Mouse (Mus musculus) hindbrain, embryonic 13.5 days (tissue): Measurements from ENCODE around the gene Pdk2. TPM values are rescaled to one million over a fixed set of nuclear protein-coding genes. Genes with fewer than 3 reads are reported as not detected.

Experiments used
- ATAC-seq: fragments of 200-750 bp; cut with Nextera tagmentation; 2 replicates; pipeline ENCODE4 v1.8.0; 2017; ENCODE audit warnings: moderate TSS enrichment; ENCODE audit not compliant: low FRiP score
- H3K27ac ChIP-seq: fragments of 300-500 bp; sonication (generic); 2 replicates; pipeline ENCODE4 v1.5.1; 2015; ENCODE audit warnings: inconsistent platforms, mild to moderate bottlenecking, moderate library complexity
- H3K27me3 ChIP-seq: fragments of 300-500 bp; sonication (generic); 2 replicates; pipeline ENCODE4 v1.6.1; 2015; ENCODE audit warnings: mild to moderate bottlenecking, inconsistent platforms
- H3K36me3 ChIP-seq: fragments of 300-500 bp; sonication (generic); 2 replicates; pipeline ENCODE4 v1.6.1; 2015; ENCODE audit warnings: mild to moderate bottlenecking, inconsistent platforms
- H3K4me1 ChIP-seq: fragments of 300-500 bp; sonication (generic); replicated peaks from 2 replicates; pipeline ENCODE4 v1.6.1; 2015; ENCODE audit warnings: inconsistent platforms
- H3K4me2 ChIP-seq: fragments of 300-500 bp; sonication (generic); 2 replicates; pipeline ENCODE4 v1.6.1; 2015; ENCODE audit warnings: inconsistent platforms, mild to moderate bottlenecking, moderate library complexity
- H3K4me3 ChIP-seq: fragments of 300-500 bp; sonication (generic); 2 replicates; pipeline ENCODE4 v1.5.1; 2015; ENCODE audit warnings: mild to moderate bottlenecking, inconsistent platforms
- H3K9ac ChIP-seq: fragments of 300-500 bp; sonication (generic); 2 replicates; pipeline ENCODE4 v1.6.1; 2015; ENCODE audit warnings: mild to moderate bottlenecking, inconsistent platforms
- H3K9me3 ChIP-seq: fragments of 300-500 bp; sonication (generic); 2 replicates; pipeline ENCODE4 v1.6.1; 2016; ENCODE audit warnings: inconsistent platforms
- WGBS: fragments of 180-500 bp; shearing (Covaris S2); methylation state at CpG from one replicate; pipeline ENCODE4 v1.1.7; 2015; 5-methylcytosine and 5-hydroxymethylcytosine counted together
- polyA plus RNA-seq: library from polyadenylated mRNA; unstranded; fragments of >200 nt; fragmentation: Nextera tagmentation; extraction: Ambion mirVana; gene quantifications from 2 replicates; pipeline ENCODE4 v1.2.1, GENCODE M21; 2015

Pdk2 gene
- polyA plus RNA-seq, 1 experiment from 2014 or later: 24.2 TPM

DNA sequence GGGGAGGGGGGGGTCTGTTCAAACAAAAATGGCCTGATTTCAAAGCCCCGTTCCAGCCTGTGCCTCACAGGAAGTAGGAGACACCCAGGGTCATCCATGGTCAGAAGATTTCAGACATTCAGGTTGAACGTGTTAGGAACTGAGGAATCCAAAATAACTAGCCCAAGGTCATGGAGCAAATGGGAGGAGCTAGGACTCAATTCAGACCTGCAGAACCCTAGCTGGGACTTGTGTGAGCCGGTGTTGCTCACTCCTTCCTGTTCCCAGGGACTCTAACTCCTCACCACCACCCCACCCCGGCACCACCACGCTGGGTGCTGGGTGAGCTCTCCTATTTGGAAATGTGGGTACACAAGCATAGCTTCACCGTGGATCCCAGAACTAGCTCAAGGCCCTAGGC lies 53.8 kb downstream of the Pdk2 start:
- no peaks in the 10 kb centered on the region for H3K36me3 ChIP-seq
- H3K4me1 ChIP-seq: peaks cover 38% of the 10 kb centered on the region
- 48% methylated on average over 6 of the region's 6 CpGs for WGBS
- no peak for ATAC-seq
- H3K4me3 ChIP-seq: no peak overlapping the region
- no peaks in the 10 kb centered on the region for H3K9me3 ChIP-seq
- H3K27me3 ChIP-seq: no peaks in the 10 kb centered on the region
- H3K4me2 ChIP-seq: no peak overlapping the region
- H3K9ac ChIP-seq: no peak overlapping the region
- H3K27ac ChIP-seq: no peak overlapping the region

DNA sequence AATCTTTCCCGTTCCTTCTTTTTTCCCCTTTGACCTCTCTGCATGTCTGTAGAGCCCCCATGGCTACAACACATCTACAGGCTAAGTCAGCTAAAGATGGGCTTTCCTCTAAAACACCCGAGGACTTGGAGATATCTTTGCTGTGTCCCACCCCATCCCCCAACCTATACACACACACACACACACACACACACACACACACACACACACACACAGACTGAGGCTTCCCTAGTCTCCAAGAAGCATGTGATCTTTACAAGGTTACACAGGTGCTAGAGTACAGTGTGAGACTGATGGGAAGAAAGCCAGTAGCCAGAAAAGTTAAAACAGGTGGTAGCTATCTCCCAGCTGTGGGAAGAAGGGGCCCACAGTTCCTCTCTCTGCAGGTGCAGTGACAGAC lies 54.7 kb downstream of the Pdk2 start:
- H3K4me2 ChIP-seq: no peak overlapping the region

DNA sequence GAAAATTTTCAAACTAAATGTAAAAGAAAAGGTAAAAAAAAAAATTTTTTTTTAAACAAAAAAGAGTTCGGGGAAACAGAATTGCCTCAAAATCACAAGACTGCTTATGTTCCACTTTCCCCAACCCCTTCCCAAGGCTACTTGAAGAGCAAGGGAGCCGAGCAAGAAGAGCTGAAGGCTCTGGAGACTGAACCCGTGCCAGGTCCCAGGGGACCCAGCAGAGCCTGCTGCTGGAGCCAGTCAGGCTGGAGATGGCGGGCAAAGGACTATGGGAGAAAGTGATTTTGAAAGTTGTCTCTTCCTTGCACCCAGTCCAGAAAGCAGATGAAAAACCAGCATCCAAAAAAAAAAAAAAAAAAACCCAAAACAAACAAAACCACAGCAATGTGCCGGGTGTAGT lies 55.3 kb downstream of the Pdk2 start:
- WGBS: 78% methylated on average over 5 of the region's 5 CpGs
- Histone ChIP-seq H3K27ac (no peak overlapping the region), H3K9me3 (no peaks in the 10 kb centered on the region), H3K4me3 (no peak overlapping the region), H3K9ac (no peak overlapping the region), H3K4me2 (no peak overlapping the region), H3K4me1 (peaks cover 33% of the 10 kb centered on the region), H3K27me3 (no peaks in the 10 kb centered on the region), H3K36me3 (no peaks in the 10 kb centered on the region)
- ATAC-seq: no peak

More for the DNA sequence above, 54.7 kb downstream of the Pdk2 start:
- no peaks in the 10 kb centered on the region for H3K36me3 ChIP-seq
- H3K9ac ChIP-seq: no peak overlapping the region
- H3K27me3 ChIP-seq: no peaks in the 10 kb centered on the region
- H3K4me3 ChIP-seq: no peak overlapping the region
- H3K27ac ChIP-seq: no peak overlapping the region
- peaks cover 33% of the 10 kb centered on the region for H3K4me1 ChIP-seq
- H3K9me3 ChIP-seq: no peaks in the 10 kb centered on the region
- 58% methylated on average over 2 of the region's 2 CpGs for WGBS
- no peak for ATAC-seq

DNA sequence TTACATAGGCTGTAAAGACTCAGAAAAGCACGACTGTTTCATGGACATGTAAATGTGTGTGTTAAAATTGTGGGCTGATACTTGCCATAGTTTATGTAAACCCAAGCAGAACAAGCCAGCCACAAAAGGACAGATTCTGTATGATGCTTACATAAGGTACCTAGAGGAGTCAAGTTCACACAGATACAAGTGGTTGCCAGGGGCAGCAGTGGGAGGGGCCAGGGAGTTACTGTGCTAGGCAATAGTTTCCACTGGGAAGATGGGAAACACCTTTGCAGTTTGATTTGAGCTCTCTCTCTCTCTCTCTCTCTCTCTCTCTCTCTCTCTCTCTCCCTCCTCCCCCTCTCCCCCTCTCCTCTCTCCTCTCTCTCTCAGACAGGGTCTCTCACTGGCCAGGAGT lies 56.0 kb downstream of the Pdk2 start:
- Histone ChIP-seq H3K27ac (no peak overlapping the region), H3K4me3 (no peak overlapping the region), H3K36me3 (no peaks in the 10 kb centered on the region), H3K9ac (no peak overlapping the region), H3K9me3 (no peaks in the 10 kb centered on the region), H3K4me2 (no peak overlapping the region), H3K4me1 (peaks cover 28% of the 10 kb centered on the region), H3K27me3 (no peaks in the 10 kb centered on the region)
- no peak for ATAC-seq
- 47% methylated on average over 1 of the region's 1 CpGs for WGBS

DNA sequence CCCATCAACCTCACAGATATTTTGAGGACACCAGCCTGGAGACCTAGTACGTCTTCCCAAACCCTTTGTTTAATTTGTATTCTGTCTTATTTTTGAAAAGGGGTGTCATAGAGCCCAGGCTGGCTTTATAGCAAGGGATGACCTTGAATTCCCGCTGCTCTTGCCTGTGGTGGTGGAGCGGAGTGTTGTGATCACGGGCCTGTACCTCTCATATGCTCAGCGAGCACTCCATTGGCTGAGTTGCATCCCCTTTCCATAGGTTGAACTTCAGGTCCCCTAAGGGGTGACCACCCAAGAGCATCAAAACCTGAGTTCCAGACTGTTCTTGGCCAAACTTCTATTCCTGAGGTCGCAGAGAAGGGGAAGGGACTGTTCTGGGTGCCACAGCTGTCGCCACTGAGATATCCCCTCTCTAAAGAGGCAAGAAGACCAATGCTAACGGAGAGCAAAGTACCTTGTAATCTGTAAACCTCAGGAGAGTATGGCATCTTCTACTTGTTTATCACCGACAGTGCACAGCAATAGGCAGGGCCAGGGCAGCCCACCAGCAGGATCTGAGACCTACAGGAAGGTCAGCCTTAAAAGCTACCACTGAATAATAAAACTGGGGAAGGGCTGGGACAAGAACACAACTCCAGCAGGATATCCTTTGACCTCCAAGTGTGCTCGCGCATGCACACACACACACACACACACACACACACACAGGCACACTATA lies 61.5 kb downstream of the Pdk2 start:
- Histone ChIP-seq H3K4me1 (peaks cover 19% of the 10 kb centered on the region), H3K27me3 (no peaks in the 10 kb centered on the region), H3K27ac (peak overlapping the region; percentile 95), H3K9me3 (no peaks in the 10 kb centered on the region), H3K9ac (peak overlapping the region; percentile 67), H3K4me3 (peak overlapping the region; percentile 25), H3K4me2 (peak overlapping the region; percentile 47), H3K36me3 (no peaks in the 10 kb centered on the region)
- ATAC-seq: peak; percentile 19; the same call in 1 of the 2 replicates
- 77% methylated on average over 11 of the region's 11 CpGs for WGBS

DNA sequence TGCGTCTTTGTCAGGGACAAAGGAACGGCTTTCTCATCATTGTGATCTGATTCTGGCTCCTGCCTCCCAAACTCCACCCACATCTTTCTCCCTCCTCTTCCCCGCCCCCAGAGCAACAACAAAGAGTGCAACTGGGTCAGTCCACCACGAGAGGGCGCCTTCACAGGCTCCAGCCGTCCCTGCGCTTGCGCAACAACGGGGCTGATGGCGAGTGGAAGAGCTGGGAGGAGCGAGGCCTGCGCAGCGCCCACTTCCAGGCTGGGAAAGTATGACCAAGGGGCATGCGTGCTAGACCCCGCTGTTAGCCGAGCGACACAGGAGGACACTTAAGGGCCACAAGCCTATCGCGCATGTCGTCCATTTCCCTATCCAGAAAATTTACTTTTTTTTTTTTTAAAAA lies 62.2 kb downstream of the Pdk2 start:
- peak overlapping the region; percentile 67 for H3K9ac ChIP-seq
- H3K9me3 ChIP-seq: no peaks in the 10 kb centered on the region
- 1% methylated on average over 20 of the region's 20 CpGs for WGBS
- H3K36me3 ChIP-seq: no peaks in the 10 kb centered on the region
- no peaks in the 10 kb centered on the region for H3K27me3 ChIP-seq
- peak overlapping the region; percentile 25 for H3K4me3 ChIP-seq
- peaks cover 19% of the 10 kb centered on the region for H3K4me1 ChIP-seq
- peak; percentile 95 for ATAC-seq
- H3K27ac ChIP-seq: peak overlapping the region; percentile 95
- H3K4me2 ChIP-seq: peak overlapping the region; percentile 47

DNA sequence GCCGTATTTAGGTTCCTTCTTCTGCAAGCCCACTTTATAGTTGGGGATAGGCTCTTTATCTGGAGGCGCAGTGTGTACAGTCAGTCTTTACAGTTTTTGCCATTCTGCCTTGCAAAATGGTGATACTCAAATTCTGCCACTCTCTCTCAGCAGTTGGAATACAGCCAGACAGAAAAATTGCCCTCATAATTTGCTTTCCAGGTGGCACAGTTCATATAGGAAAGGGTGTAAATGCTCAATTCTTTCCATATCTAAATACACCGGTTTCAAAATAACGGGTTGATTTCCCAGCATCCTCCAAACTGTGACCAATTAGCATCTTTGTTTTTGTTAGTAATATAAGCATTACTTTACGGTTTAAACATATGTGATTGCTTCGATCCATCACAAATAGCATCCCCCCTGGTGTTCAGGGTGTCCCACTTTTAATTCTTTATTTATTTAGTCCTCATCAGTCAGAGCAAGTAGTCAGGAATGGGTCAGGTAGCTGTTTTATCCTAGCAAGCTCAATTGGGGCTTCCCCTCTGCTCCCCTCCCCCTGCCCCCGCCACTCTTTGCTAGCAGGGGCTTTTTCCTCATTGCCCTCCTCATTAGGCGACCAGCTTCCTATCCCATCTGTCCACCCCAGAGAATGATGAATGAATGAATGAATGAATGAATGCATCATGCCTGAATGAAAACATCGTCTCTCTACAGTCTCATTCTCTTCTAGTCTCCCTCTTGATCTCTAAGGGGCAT lies 62.8 kb downstream of the Pdk2 start:
- peak; percentile 76; the same call in 1 of the 2 replicates for ATAC-seq
- Histone ChIP-seq H3K27ac (peak overlapping the region; percentile 95), H3K4me2 (peak overlapping the region; percentile 47), H3K9me3 (no peaks in the 10 kb centered on the region), H3K4me3 (0 out of 2 replicates have a peak overlapping the region, but pooled peaks have one; percentile 18), H3K36me3 (no peaks in the 10 kb centered on the region), H3K4me1 (peaks cover 20% of the 10 kb centered on the region), H3K9ac (peak overlapping the region; percentile 67), H3K27me3 (no peaks in the 10 kb centered on the region)
- 36% methylated on average over 9 of the region's 9 CpGs for WGBS

Other genes starting within 250 kb of the Pdk2 start
- gene Col1a1, start 105.1 kb downstream of the Pdk2 start, polyA plus RNA-seq: 128 and 217 TPM in 2 replicates
- not detected in 2 replicates for gene Hils1, start 73.8 kb downstream of the Pdk2 start, polyA plus RNA-seq
- gene Sgca, start 65.0 kb downstream of the Pdk2 start, polyA plus RNA-seq: 0.23 and 0.52 TPM in 2 replicates
- 16.9 and 17.3 TPM in 2 replicates for gene Ppp1r9b, start 50.3 kb downstream of the Pdk2 start, polyA plus RNA-seq
- 132 and 142 TPM in 2 replicates for gene Samd14, start 31.5 kb downstream of the Pdk2 start, polyA plus RNA-seq
- gene Itga3, start 35.4 kb upstream of the Pdk2 start, polyA plus RNA-seq: 10.3 and 11.4 TPM in 2 replicates
- gene Dlx3, start 78.8 kb upstream of the Pdk2 start, polyA plus RNA-seq: 0.44 and 0.49 TPM in 2 replicates
- gene Dlx4, start 104.9 kb upstream of the Pdk2 start, polyA plus RNA-seq: 0.17 TPM in 1 of 2 replicates, not detected in the other
- not detected in 2 replicates for gene Tac4, start 220.2 kb upstream of the Pdk2 start, polyA plus RNA-seq